Mouse (Mus musculus) myocyte (in vitro differentiated cells): ENCODE results near the gene Gp2. TPM values are rescaled to one million over a fixed set of nuclear protein-coding genes. Genes with fewer than 3 reads are reported as not detected.

Source experiments
- H3K27me3 ChIP-seq: one replicate; pipeline ENCODE4 v1.6.1; 2011; ENCODE audit not compliant: control insufficient read depth, insufficient read depth, insufficient read length
- H3K36me3 ChIP-seq: one replicate; pipeline ENCODE4 v1.6.1; 2011; ENCODE audit not compliant: control insufficient read depth, insufficient read depth
- H3K4me2 ChIP-seq: one replicate; pipeline ENCODE4 v1.6.1; 2011; ENCODE audit warnings: low read depth, control low read depth
- H3K4me3 ChIP-seq: one replicate; pipeline ENCODE4 v1.5.1; 2011; ENCODE audit warnings: mild to moderate bottlenecking, control low read depth, moderate library complexity
- H3K79me2 ChIP-seq: one replicate; pipeline ENCODE4 v1.6.1; 2011; ENCODE audit not compliant: control insufficient read depth, insufficient read depth
- H3ac ChIP-seq: one replicate; pipeline ENCODE4 v1.6.1; 2011; ENCODE audit not compliant: control insufficient read depth, insufficient read length
- CEBPB ChIP-seq: IDR thresholded peaks from 2 replicates; pipeline ENCODE4 v1.6.1; 2011; ENCODE audit warnings: mild to moderate bottlenecking, moderate library complexity; ENCODE audit not compliant: poor library complexity, insufficient read depth, severe bottlenecking
- E2F4 ChIP-seq: IDR thresholded peaks from one replicate; pipeline ENCODE4 v1.6.1; 2011; ENCODE audit warnings: mild to moderate bottlenecking, control low read depth, moderate library complexity; ENCODE audit not compliant: insufficient read depth
- MAX ChIP-seq: IDR thresholded peaks from one replicate; pipeline ENCODE4 v1.6.1; 2011; ENCODE audit warnings: low read depth, mild to moderate bottlenecking, control low read depth
- MYOD1 ChIP-seq, 3 experiments: IDR thresholded peaks; one replicate each; pipeline ENCODE4 v1.6.1; 2011; ENCODE audit warnings: control low read depth in 2 of 3, low read depth in 2 of 3, mild to moderate bottlenecking in 2 of 3, moderate library complexity in 1 of 3; ENCODE audit not compliant: insufficient read length in 2 of 3, control insufficient read depth in 1 of 3
- MYOG ChIP-seq, 3 experiments: IDR thresholded peaks; one replicate each; pipeline ENCODE4 v1.6.1; 2011; ENCODE audit warnings: control low read depth in 2 of 3, low read depth in 2 of 3, mild to moderate bottlenecking in 2 of 3; ENCODE audit not compliant: insufficient read length in 2 of 3, control insufficient read depth in 1 of 3, insufficient read depth in 1 of 3
- POLR2A ChIP-seq: IDR thresholded peaks from one replicate; pipeline ENCODE4 v1.6.1; 2011; ENCODE audit warnings: low read depth, mild to moderate bottlenecking, control low read depth, moderate library complexity; ENCODE audit not compliant: insufficient read length
- POLR2AphosphoS2 ChIP-seq: IDR thresholded peaks from one replicate; pipeline ENCODE4 v1.6.1; 2011; ENCODE audit warnings: low read depth, control low read depth; ENCODE audit not compliant: insufficient read length
- REST ChIP-seq: IDR thresholded peaks from one replicate; pipeline ENCODE4 v1.6.1; 2011; ENCODE audit warnings: mild to moderate bottlenecking, control low read depth, moderate library complexity; ENCODE audit not compliant: insufficient read depth, insufficient read length
- SRF ChIP-seq: IDR thresholded peaks from one replicate; pipeline ENCODE4 v1.6.1; 2011; ENCODE audit warnings: low read depth; ENCODE audit not compliant: control insufficient read depth, insufficient read length
- TCF12 ChIP-seq: IDR thresholded peaks from one replicate; pipeline ENCODE4 v1.6.1; 2011; ENCODE audit warnings: mild to moderate bottlenecking, control low read depth; ENCODE audit not compliant: poor library complexity, insufficient read depth, severe bottlenecking
- TCF3 ChIP-seq: IDR thresholded peaks from one replicate; pipeline ENCODE4 v1.6.1; 2011; ENCODE audit warnings: low read depth, control low read depth; ENCODE audit not compliant: insufficient read length
- USF1 ChIP-seq: IDR thresholded peaks from one replicate; pipeline ENCODE4 v1.6.1; 2011; ENCODE audit warnings: low read depth, mild to moderate bottlenecking, control low read depth, moderate library complexity
- polyA plus RNA-seq: library from polyadenylated mRNA; unstranded; fragments of >200 nt; fragmentation: generic; extraction: Trizol; gene quantifications from one replicate; pipeline ENCODE4 v1.2.1, GENCODE M21; 2012; ENCODE audit warnings: missing spikeins

The Gp2 gene
- not detected for polyA plus RNA-seq

DNA sequence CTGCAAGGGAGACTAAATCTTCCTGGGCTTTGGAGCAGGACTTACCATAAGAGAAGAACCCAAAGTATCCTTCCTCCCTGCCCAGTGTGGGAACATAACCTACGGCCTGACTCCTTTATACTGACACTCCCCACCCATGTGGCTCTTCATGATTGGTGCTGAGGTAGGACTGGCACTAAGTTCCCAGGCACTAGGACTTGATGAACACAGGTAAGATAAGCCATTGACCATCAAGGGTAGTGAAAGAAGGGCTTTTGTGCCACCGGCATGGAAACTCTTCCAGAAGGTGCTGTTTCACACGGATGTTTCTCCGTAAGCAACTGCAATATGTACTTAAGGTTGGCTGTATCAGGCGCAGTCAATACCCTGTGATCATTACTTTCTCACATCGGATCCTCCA, at the start of gene Gp2:
Gp2 (minus strand) TSS at position 101 of the 400 bp plus-strand sequence.
- Histone ChIP-seq H3K36me3 (no peaks in the 10 kb centered on the region), H3K27me3 (no peaks in the 10 kb centered on the region), H3K4me2 (no peak within 1 kb of the TSS), H3ac (no peak within 1 kb of the TSS), H3K4me3 (no peak within 1 kb of the TSS), H3K79me2 (no peaks in the 10 kb centered on the region)
- TF ChIP-seq SRF (no peak), MAX (no peak)

- H3K4me2 ChIP-seq = no peak overlapping the region
- no peak overlapping the region for H3K4me3 ChIP-seq
- no peaks in the 10 kb centered on the region for H3K27me3 ChIP-seq
- no peaks in the 10 kb centered on the region for H3K79me2 ChIP-seq
- no peak overlapping the region for H3ac ChIP-seq
- H3K36me3 ChIP-seq = no peaks in the 10 kb centered on the region
- TF ChIP-seq TCF12 = no peak
- TF ChIP-seq USF1 = no peak
- no peak for TF ChIP-seq MAX
- no peak for TF ChIP-seq E2F4
- no peak for TF ChIP-seq CEBPB
- TF ChIP-seq POLR2AphosphoS2 = no peak
- no peak for TF ChIP-seq REST
- TF ChIP-seq POLR2A = no peak
- no peak for TF ChIP-seq TCF3
- no peak for TF ChIP-seq SRF
- TF ChIP-seq MYOG (IDR thresholded peaks at IDR 0.05; ENCODE audit: control insufficient read depth in 1 of 3, insufficient read depth in 1 of 3, insufficient read length in 2 of 3, low read depth in 2 of 3) = no peak
- no peak for TF ChIP-seq MYOD1 (IDR thresholded peaks at IDR 0.05; ENCODE audit: control insufficient read depth in 1 of 3, insufficient read length in 2 of 3, low read depth in 2 of 3)
Measured at GRCm38 (mm10) chr7:119490041-119490780, 31.1 kb upstream of the Gp2 start.

GRCm38 (mm10) chr7:119486683-119487082, 27.6 kb upstream of the Gp2 start:
- Histone ChIP-seq H3K79me2 (no peaks in the 10 kb centered on the region), H3K4me3 (no peak overlapping the region), H3K36me3 (no peaks in the 10 kb centered on the region), H3K27me3 (no peaks in the 10 kb centered on the region), H3ac (no peak overlapping the region), H3K4me2 (no peak overlapping the region)
- TF ChIP-seq MAX (no peak), MYOD1 (IDR thresholded peaks at IDR 0.05; ENCODE audit: control insufficient read depth in 1 of 3, insufficient read length in 2 of 3, low read depth in 2 of 3) (no peak), SRF (no peak), REST (no peak), CEBPB (no peak), TCF12 (no peak), USF1 (no peak)

DNA sequence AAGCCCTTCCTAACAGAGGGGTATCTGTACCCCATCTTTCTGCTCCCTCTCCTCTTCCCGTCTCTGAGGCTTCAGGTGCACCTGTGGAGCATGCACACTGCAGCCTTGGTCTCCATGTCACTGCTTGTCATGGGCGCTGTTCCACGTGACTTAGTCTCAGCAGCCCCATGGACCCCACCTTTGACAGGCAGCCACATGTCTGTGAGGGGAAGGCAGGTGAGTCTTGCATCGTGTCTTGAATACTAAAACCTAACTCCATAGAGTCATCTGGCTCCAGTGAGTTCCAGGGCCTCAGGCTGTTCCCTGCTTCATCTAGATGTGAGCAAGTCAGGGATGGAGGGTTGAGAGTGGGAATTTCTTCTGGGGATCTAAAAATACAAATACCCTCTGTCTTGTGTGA, 25.1 kb upstream of the Gp2 start:
- Histone ChIP-seq H3K27me3 (no peaks in the 10 kb centered on the region), H3K4me2 (no peak overlapping the region), H3K79me2 (no peaks in the 10 kb centered on the region), H3K4me3 (no peak overlapping the region), H3ac (no peak overlapping the region), H3K36me3 (no peaks in the 10 kb centered on the region)
- TF ChIP-seq POLR2A = no peak
- no peak for TF ChIP-seq REST
- TF ChIP-seq E2F4 = no peak

- H3ac ChIP-seq = no peak within 1 kb of the TSS
- no peaks in the 10 kb centered on the region for H3K79me2 ChIP-seq
- no peak within 1 kb of the TSS for H3K4me2 ChIP-seq
- H3K36me3 ChIP-seq = no peaks in the 10 kb centered on the region
- TF ChIP-seq USF1 (no peak), POLR2AphosphoS2 (no peak), MAX (no peak), TCF12 (no peak), E2F4 (no peak), REST (no peak), SRF (no peak), MYOG (IDR thresholded peaks at IDR 0.05; ENCODE audit: control insufficient read depth in 1 of 3, insufficient read depth in 1 of 3, insufficient read length in 2 of 3, low read depth in 2 of 3) (no peak), CEBPB (no peak)
- no peaks in the 10 kb centered on the region for H3K27me3 ChIP-seq
- no peak within 1 kb of the TSS for H3K4me3 ChIP-seq
Measured at GRCm38 (mm10) chr7:119479256-119479655, 20.2 kb upstream of the Gp2 start, which contains the start of gene Umod. Umod (minus strand) TSS chr7:119479282.
